Mouse (Mus musculus): ENCODE measurements around the gene Cuedc1. TPM values are rescaled to one million over a fixed set of nuclear protein-coding genes. Genes with fewer than 3 reads are reported as not detected.

The Cuedc1 gene
- polyA plus RNA-seq, 1 experiment from 2014 or later = 16.8 TPM

DNA sequence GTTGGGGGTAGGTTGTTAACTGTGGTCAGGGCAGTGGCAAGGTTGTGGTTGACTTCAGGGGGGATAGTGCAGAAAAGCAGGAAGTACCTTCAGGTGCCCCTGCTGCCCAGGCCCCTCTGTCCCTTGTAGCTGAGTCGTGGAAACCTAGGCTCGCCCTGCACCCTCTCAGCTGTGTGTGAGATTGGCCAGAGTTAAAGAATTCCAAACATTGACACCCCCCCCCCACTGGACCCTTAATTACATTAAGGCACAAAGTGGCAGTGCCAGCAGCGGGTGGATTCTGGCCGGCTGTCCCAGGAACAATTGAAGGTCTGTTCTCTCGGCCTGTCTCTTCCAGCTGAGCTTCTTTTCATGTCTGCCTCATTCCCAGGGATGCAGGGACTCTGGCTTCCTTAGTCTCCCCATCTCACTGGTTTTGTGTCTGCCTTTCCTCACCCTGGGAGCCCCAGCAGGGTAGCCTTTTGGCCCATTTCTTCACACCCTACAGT, 28.5 kb downstream of the Cuedc1 start:
- Histone ChIP-seq H3K27ac (ENCODE audit: low read depth) (peak overlapping the region; percentile 63), H3K9ac (no peak overlapping the region), H3K9me3 (ENCODE audit: low read depth, low read length) (no peaks in the 10 kb centered on the region), H3K4me1 (ENCODE audit: insufficient read depth) (peaks cover 2% of the 10 kb centered on the region), H3K36me3 (ENCODE audit: insufficient read depth) (no peaks in the 10 kb centered on the region), H3K4me2 (no peak overlapping the region), H3K4me3 (ENCODE audit: low read depth, low read length) (no peak overlapping the region), H3K27me3 (ENCODE audit: insufficient read depth, low read length) (no peaks in the 10 kb centered on the region)
- DNase-seq (no peak), ATAC-seq (ENCODE audit: insufficient read depth) (0 out of 2 replicates have a peak, but pooled peaks have one; percentile 11)
- no peak for TF ChIP-seq CTCF (IDR thresholded peaks at IDR 0.05; ENCODE audit: low read depth)
- WGBS = 48% methylated on average over 5 of the region's 5 CpGs

GRCm38 (mm10) chr11:88128461-88128860, 30.6 kb downstream of the Cuedc1 start:
- Histone ChIP-seq H3K4me1 (ENCODE audit: insufficient read depth) (peaks cover 10% of the 10 kb centered on the region), H3K4me3 (ENCODE audit: low read depth, low read length) (no peak overlapping the region), H3K27ac (ENCODE audit: low read depth) (no peak overlapping the region), H3K4me2 (no peak overlapping the region), H3K36me3 (ENCODE audit: insufficient read depth) (no peaks in the 10 kb centered on the region), H3K27me3 (ENCODE audit: insufficient read depth, low read length) (no peaks in the 10 kb centered on the region), H3K9ac (no peak overlapping the region), H3K9me3 (ENCODE audit: low read depth, low read length) (no peaks in the 10 kb centered on the region)
- no peak for TF ChIP-seq CTCF (IDR thresholded peaks at IDR 0.05; ENCODE audit: low read depth)
- ATAC-seq (ENCODE audit: insufficient read depth) (no peak), DNase-seq (no peak)
- 89% methylated on average over 9 of the region's 9 CpGs for WGBS

DNA sequence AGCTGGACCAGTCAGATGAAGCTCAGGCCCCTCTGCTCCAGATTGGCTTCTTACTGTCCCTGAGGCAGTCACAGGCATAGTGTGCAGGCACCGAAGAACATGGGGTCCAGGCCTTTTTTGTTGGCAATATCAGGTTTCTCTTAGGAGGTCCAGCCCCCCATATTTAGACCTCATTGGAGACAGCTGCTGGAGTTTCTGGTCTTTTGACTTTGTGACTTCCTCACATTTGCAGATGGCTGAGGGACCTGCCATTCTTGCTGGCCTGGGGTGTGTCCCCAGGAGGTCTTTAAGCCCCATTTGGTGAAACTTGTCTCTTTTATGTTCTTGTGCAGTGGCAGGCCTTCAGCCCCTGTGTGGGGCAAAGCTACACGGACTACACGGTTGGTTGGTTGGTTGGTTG, 31.4 kb downstream of the Cuedc1 start:
- DNase-seq (no peak), ATAC-seq (ENCODE audit: insufficient read depth) (no peak)
- H3K27me3 ChIP-seq (ENCODE audit: insufficient read depth, low read length) = no peaks in the 10 kb centered on the region
- no peak overlapping the region for H3K4me3 ChIP-seq (ENCODE audit: low read depth, low read length)
- no peak overlapping the region for H3K27ac ChIP-seq (ENCODE audit: low read depth)
- H3K9ac ChIP-seq = no peak overlapping the region
- H3K4me1 ChIP-seq (ENCODE audit: insufficient read depth) = peaks cover 10% of the 10 kb centered on the region
- H3K36me3 ChIP-seq (ENCODE audit: insufficient read depth) = no peaks in the 10 kb centered on the region
- no peak for TF ChIP-seq CTCF (IDR thresholded peaks at IDR 0.05; ENCODE audit: low read depth)
- WGBS = 69% methylated on average over 3 of the region's 3 CpGs
- no peak overlapping the region for H3K4me2 ChIP-seq
- no peaks in the 10 kb centered on the region for H3K9me3 ChIP-seq (ENCODE audit: low read depth, low read length)

DNA sequence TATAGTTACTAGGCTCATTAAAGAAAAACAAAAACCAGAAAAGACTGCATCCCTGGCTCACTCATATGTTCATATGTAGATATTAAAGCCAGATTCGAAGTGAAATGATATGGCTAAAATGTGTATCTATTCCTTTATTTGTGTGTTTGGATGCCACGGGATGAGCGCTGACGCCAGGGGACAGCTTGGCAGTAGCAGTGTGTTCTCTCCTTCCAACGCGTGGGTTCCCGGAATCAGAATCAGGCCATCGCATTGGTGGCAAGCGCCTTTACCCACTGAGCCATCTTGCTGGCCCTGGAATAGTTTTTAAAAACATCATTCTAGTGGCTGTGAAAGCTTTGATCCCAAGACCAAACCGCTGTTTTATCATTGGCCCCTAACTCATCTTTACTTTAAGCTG, 32.1 kb downstream of the Cuedc1 start:
- ATAC-seq (ENCODE audit: insufficient read depth) = no peak
- Histone ChIP-seq H3K4me2 (no peak overlapping the region), H3K9ac (no peak overlapping the region), H3K36me3 (ENCODE audit: insufficient read depth) (no peaks in the 10 kb centered on the region), H3K4me1 (ENCODE audit: insufficient read depth) (peaks cover 10% of the 10 kb centered on the region), H3K27ac (ENCODE audit: low read depth) (no peak overlapping the region), H3K4me3 (ENCODE audit: low read depth, low read length) (no peak overlapping the region), H3K27me3 (ENCODE audit: insufficient read depth, low read length) (no peaks in the 10 kb centered on the region), H3K9me3 (ENCODE audit: low read depth, low read length) (no peaks in the 10 kb centered on the region)
- 96% methylated on average over 10 of the region's 10 CpGs for WGBS
- TF ChIP-seq CTCF (IDR thresholded peaks at IDR 0.05; ENCODE audit: low read depth) = no peak
- no peak for DNase-seq

- DNase-seq (peak; percentile 66), ATAC-seq (ENCODE audit: insufficient read depth) (peak; percentile 59)
- H3K4me2 ChIP-seq = peak overlapping the region; percentile 40
- no peak overlapping the region for H3K4me3 ChIP-seq (ENCODE audit: low read depth, low read length)
- H3K9me3 ChIP-seq (ENCODE audit: low read depth, low read length) = no peaks in the 10 kb centered on the region
- H3K27me3 ChIP-seq (ENCODE audit: insufficient read depth, low read length) = no peaks in the 10 kb centered on the region
- H3K36me3 ChIP-seq (ENCODE audit: insufficient read depth) = no peaks in the 10 kb centered on the region
- TF ChIP-seq CTCF (IDR thresholded peaks at IDR 0.05; ENCODE audit: low read depth) = no peak
- peak overlapping the region; percentile 84 for H3K27ac ChIP-seq (ENCODE audit: low read depth)
- H3K4me1 ChIP-seq (ENCODE audit: insufficient read depth) = peaks cover 10% of the 10 kb centered on the region
- peak overlapping the region; percentile 33; the same call in 1 of the 2 replicates for H3K9ac ChIP-seq
- 38% methylated on average over 8 of the region's 8 CpGs for WGBS
Observed at GRCm38 (mm10) chr11:88131847-88132246, 34.0 kb downstream of the Cuedc1 start.

DNA sequence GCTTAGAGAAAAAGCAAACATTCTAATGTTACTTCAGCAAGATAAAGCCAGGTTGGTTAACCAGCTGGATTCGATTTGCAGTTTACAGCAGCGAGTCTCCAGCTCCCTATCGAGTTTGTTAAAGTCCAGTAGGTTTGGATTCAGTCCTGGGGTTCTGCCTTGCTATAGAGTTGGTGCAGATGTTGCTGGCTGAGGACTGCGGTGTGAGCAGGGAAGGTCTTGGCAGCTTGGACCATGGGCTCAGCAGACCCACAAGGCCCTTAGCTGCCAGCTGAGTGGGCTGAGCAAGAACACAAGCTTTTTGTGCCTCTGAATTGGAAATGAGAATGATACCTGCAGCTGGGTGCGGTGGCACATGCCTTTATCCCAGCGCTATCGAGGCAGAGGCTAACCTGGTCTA, 37.4 kb downstream of the Cuedc1 start:
- Histone ChIP-seq H3K9me3 (ENCODE audit: low read depth, low read length) (no peaks in the 10 kb centered on the region), H3K4me2 (no peak overlapping the region), H3K27ac (ENCODE audit: low read depth) (no peak overlapping the region), H3K4me1 (ENCODE audit: insufficient read depth) (peaks cover 21% of the 10 kb centered on the region), H3K4me3 (ENCODE audit: low read depth, low read length) (no peak overlapping the region), H3K36me3 (ENCODE audit: insufficient read depth) (no peaks in the 10 kb centered on the region), H3K27me3 (ENCODE audit: insufficient read depth, low read length) (no peaks in the 10 kb centered on the region), H3K9ac (no peak overlapping the region)
- TF ChIP-seq CTCF (IDR thresholded peaks at IDR 0.05; ENCODE audit: low read depth) = no peak
- WGBS = 50% methylated on average over 7 of the region's 7 CpGs
- ATAC-seq (ENCODE audit: insufficient read depth) (no peak), DNase-seq (no peak)

DNA sequence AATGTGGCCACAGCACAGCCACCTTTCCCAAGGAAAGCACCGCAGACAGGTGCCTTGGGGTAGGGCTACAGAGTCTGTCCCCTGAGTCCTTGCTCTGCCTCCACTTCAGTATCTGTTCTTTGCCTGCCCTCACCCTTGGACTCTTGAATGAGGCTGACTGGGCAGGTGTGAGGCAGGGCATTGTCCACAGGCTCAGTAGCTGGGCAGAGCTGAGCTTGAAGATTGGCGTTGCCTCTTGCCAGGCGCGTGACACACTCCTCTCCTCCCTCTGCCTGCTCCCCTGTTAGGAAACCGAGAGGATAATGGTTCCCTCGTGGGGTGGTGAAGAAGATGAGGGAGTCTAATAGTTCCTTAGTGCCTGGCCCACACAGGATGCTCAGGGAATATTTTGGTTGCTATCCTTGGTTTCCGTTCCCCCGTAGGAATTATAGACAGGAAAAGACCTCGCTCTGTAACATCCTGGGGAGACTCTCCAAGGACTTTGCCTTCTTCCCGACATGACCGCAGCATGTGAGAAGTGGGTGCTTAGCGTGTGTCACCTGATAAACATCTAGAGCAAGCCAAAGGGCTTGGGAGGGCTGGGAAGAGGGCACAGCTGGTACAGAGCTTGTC, 40.1 kb downstream of the Cuedc1 start:
- H3K4me1 ChIP-seq (ENCODE audit: insufficient read depth) = peaks cover 20% of the 10 kb centered on the region
- H3K27ac ChIP-seq (ENCODE audit: low read depth) = no peak overlapping the region
- DNase-seq = no peak
- H3K27me3 ChIP-seq (ENCODE audit: insufficient read depth, low read length) = no peaks in the 10 kb centered on the region
- H3K9me3 ChIP-seq (ENCODE audit: low read depth, low read length) = no peaks in the 10 kb centered on the region
- no peak overlapping the region for H3K4me2 ChIP-seq
- no peaks in the 10 kb centered on the region for H3K36me3 ChIP-seq (ENCODE audit: insufficient read depth)
- no peak overlapping the region for H3K9ac ChIP-seq
- TF ChIP-seq CTCF (IDR thresholded peaks at IDR 0.05; ENCODE audit: low read depth) = no peak
- WGBS = 61% methylated on average over 12 of the region's 12 CpGs
- no peak for ATAC-seq (ENCODE audit: insufficient read depth)
- H3K4me3 ChIP-seq (ENCODE audit: low read depth, low read length) = no peak overlapping the region

All from lung, embryonic 14.5 days (tissue).